Mouse (Mus musculus): Measurements from ENCODE around the gene Madcam1.

GRCm38 (mm10) chr10:79673054-79673453, 8.7 kb downstream of the Madcam1 start:
- TF ChIP-seq MEF2A (IDR thresholded peaks at IDR 0.05; ENCODE audit: borderline replicate concordance, low read depth, low read length) (no peak), POLR2AphosphoS2 (IDR thresholded peaks at IDR 0.05; ENCODE audit: low read depth, low read length) (no peak), ZNF384 (IDR thresholded peaks at IDR 0.05; ENCODE audit: low read depth, low read length) (no peak), CTCF (conservative IDR thresholded peaks at IDR 0.05 in 1 of 2, IDR thresholded peaks at IDR 0.05 in 1 of 2; ENCODE audit: low read depth in 2 of 2, low read length in 2 of 2) (no peak), EP300 (IDR thresholded peaks at IDR 0.05; ENCODE audit: low read length) (no peak), POLR2A (IDR thresholded peaks at IDR 0.05; ENCODE audit: low read depth, low read length) (no peak), BHLHE40 (IDR thresholded peaks at IDR 0.05; ENCODE audit: low read depth, low read length) (no peak), IRF4 (IDR thresholded peaks at IDR 0.05; ENCODE audit: low read depth, low read length) (no peak), TCF12 (IDR thresholded peaks at IDR 0.05; ENCODE audit: low read depth, low read length) (no peak), ELF1 (IDR thresholded peaks at IDR 0.05; ENCODE audit: low read depth, low read length) (no peak), CHD2 (IDR thresholded peaks at IDR 0.05; ENCODE audit: low read length) (no peak)
